Mouse (Mus musculus) cerebellum, adult 11-12 months (tissue): ENCODE results near the gene Sash3.

Source experiments
- DNase-seq: peaks from one replicate; pipeline ENCODE4 v3.0.0; 2022

Sash3 gene

GRCm38 (mm10) chrX:48146262-48146661 is at the start of gene Sash3:
Sash3 (plus strand) TSS chrX:48146436.
- no peak for DNase-seq

GRCm38 (mm10) chrX:48096580-48096979 is 49.7 kb upstream of the Sash3 start:
- no peak for DNase-seq

- DNase-seq = no peak
Observed at GRCm38 (mm10) chrX:48098470-48099129, 47.6 kb upstream of the Sash3 start.

GRCm38 (mm10) chrX:48099871-48100270 is 46.4 kb upstream of the Sash3 start:
- DNase-seq = no peak

GRCm38 (mm10) chrX:48103256-48103655 is 43.0 kb upstream of the Sash3 start:
- no peak for DNase-seq

GRCm38 (mm10) chrX:48104736-48105441 is 41.3 kb upstream of the Sash3 start:
- peak; percentile 78 for DNase-seq

- no peak for DNase-seq
Observed at GRCm38 (mm10) chrX:48106226-48106625, 40.0 kb upstream of the Sash3 start.

- no peak for DNase-seq
Observed at GRCm38 (mm10) chrX:48108394-48109315, 37.6 kb upstream of the Sash3 start, which contains the start of gene Xpnpep2. Xpnpep2 (plus strand) TSS chrX:48108725.

- no peak for DNase-seq
Observed at GRCm38 (mm10) chrX:48109316-48109655, 37.0 kb upstream of the Sash3 start.

- no peak for DNase-seq
Observed at GRCm38 (mm10) chrX:48119294-48119693, 26.9 kb upstream of the Sash3 start.

- DNase-seq = peak; percentile 70
Observed at GRCm38 (mm10) chrX:48124132-48125071, 21.8 kb upstream of the Sash3 start.

- no peak for DNase-seq
Observed at GRCm38 (mm10) chrX:48126903-48127476, 19.2 kb upstream of the Sash3 start.

- DNase-seq = no peak
Observed at GRCm38 (mm10) chrX:48127502-48128218, 18.6 kb upstream of the Sash3 start.

GRCm38 (mm10) chrX:48129167-48129566 is 17.1 kb upstream of the Sash3 start:
- DNase-seq = no peak

- no peak for DNase-seq
Observed at GRCm38 (mm10) chrX:48136935-48137334, 9.3 kb upstream of the Sash3 start.

GRCm38 (mm10) chrX:48138011-48138410 is 8.2 kb upstream of the Sash3 start:
- no peak for DNase-seq

- DNase-seq = no peak
Observed at GRCm38 (mm10) chrX:48138539-48139275, 7.5 kb upstream of the Sash3 start.

- no peak for DNase-seq
Observed at GRCm38 (mm10) chrX:48139368-48140285, 6.6 kb upstream of the Sash3 start.

GRCm38 (mm10) chrX:48140286-48140877 is 5.9 kb upstream of the Sash3 start:
- no peak for DNase-seq
